Mouse (Mus musculus) adrenal gland, adult 18-20 months (tissue): ENCODE data around the gene Klhl21. TPM values are rescaled to one million over a fixed set of nuclear protein-coding genes. Genes with fewer than 3 reads are reported as not detected.
A peak's percentile ranks its signal among the peaks of the same experiment; 100 is the strongest.
"Not testable (repeated sequence)": the region's sequence is repeated elsewhere in the genome, so short reads cannot be mapped to it uniquely, and the experiment has no call there.

ENCODE experiments used
- DNase-seq, 2 experiments: peaks; one replicate each; pipeline ENCODE4 v3.0.0; 2021 to 2022; ENCODE audit warnings: low spot score in 2 of 2
- total RNA-seq, 2 experiments: library from RNA; stranded (reverse); gene quantifications; 1 replicate in 1 of 2; 2 replicates in 1 of 2; pipeline ENCODE4 v1.2.3; 2021

Gene Klhl21
- total RNA-seq, 2 experiments from 2014 or later = 18.3 to 28.2 TPM

DNA sequence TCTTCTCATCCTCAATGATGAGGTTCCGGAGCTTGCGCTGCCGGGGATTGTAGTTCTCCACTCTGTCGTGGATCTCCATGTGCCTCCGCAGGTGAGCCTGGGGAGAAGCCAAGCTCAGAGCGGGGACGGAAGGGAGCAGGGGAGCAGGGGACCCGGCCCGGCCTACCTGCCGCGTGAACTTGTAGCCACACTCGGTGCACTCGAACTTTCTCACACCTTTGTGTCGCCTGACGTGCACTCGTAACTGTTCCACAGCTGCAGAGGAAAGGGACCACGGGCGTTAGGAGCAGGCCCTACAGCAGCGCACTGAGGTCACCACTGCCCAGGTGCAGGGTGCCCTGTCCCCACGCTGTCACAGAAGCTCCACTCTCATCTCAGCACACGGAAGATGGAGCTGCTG lies 11.4 kb downstream of the Klhl21 start:
- no peak for DNase-seq

DNA sequence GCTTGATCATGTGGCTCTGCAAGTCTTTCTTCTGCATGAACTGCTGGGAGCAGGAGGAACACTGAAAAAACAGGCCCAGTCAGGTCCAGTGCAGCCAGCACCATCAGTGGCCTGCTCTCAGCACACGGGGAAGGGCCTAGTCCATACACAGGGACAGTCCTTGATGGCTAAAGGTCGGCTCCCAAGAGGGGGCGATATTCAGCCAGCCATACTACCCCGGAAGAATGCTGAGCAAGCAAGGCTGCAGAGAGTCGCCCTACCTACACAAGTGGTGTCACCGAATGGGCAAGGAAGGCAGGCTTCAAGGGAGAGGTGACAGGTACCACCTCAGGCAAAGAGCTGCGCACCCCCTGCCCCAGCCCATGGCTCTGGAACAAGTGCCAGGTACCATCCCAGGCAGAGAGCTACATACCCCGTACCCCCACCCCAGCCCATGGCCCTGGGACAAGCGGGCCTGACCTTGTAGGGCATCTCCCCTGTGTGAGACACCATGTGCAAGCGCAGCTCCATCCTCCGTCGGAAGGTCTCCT lies 13.0 kb downstream of the Klhl21 start:
- DNase-seq = no peak

DNA sequence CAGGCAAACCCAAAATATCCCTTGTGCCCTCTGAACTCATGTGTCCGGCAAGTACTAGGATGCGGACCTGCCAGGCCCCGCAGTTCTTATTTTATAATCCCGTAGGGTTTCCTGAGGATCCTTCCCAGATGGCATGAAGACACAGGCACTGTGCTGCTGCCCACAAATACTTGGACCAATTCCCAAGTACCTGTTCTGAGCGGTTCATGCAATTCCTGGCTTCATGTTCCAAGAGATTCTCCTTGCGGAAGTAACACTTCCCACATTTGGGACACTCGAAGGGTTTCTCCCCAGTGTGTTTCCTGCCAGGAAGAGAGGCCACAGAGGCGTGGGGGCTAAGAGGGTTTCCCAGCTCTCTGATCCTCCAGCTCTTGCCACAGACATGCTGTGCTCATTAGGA lies 13.9 kb downstream of the Klhl21 start:
- DNase-seq = no peak

DNA sequence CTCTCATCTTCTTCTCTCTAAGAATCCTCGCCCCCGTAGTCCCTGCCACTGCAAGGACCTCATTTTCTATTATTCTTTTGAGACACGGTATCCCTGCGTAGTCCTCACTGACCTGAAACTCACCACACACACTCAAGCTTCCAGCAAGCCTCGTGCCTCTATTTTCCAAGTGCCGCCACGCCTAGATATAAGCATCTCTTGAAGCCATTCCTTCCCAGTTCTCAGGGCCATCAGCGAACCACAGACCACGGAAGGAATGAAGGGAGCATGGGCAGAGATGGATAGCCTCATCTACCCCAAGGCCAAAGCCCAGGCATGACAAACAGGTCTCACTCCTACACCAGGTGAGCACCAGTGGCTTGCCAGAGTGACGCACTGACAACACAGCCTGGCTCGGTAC lies 15.9 kb downstream of the Klhl21 start:
- DNase-seq = no peak

DNA sequence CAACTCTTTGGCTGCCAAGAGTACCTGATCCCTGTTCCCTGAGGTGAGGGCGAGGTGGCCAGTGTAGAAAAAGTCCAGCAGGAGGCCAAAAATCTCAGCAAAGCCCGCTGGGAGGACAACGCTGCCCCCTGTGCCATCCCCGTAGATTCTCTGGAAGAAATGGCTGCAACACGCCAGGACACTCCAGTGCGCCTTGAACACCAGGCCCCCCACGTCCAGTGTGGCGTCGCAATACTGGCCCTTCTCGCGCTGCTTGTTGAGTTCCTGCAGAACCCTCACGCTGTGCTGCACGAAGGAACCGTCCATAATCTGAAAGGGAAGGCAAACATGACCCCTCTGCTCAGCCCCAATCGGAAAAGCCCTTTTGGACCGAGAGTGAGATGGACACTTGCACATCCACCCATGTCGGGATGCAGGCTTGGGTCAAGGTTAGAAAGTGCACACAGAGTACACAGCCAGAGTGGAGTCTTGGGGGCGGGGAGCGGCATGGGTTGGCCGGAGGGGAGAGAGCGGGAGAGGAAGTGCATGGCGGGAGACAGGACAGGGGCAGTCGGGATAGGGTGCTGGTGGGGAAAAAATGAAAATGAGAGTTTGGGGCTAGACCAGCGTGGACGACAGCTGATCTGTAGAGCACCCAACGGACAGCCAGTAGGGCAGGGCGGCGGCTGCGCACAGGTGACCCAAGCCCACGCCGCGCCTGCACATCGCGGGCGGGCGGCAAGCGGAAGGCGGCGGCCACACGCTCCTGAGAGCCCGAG lies 18.3 kb downstream of the Klhl21 start:
- DNase-seq = peak; percentile 29 to 45

DNA sequence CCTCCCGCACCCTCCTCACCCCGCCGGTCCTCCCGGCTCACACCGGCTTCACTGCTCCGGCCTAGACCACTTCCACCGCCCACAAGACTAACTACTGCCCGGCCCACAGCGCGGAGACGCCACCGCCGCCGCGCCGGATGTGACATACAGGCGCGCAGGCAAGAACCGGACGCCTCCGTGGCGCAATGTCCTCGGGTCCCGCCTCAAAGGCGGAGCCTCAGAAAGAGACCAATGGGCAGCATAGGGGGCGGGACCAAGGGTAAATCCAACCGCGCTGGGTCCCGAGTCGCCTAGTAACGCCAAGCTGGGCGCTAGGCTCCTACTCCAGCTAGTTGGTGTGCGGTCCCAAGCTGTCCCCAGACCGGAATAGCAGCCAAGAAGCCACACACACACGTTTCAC lies 18.9 kb downstream of the Klhl21 start, which contains the start of gene Zbtb48:
Zbtb48 (minus strand) TSS at position 148 of the 400 bp plus-strand sequence.
- peak; percentile 92 for DNase-seq

DNA sequence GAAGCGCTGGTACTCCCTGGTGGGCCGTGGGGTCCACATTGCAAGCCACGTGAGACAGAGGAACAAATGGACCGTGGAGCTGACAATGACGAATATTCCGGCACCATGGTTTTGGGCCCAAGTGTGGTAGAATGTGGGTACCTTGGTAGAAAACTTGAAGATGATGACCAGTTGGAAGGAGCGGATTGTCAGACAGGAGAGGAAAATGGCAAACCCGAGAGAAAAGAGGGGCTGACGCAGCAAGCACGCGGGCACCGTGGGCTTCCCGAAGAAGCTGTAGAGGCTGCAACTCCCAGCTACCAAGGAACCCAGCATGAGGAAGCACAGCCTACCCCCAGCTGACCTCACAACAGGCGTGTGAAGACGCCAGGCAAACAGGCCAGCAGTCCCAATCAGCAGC lies 19.9 kb downstream of the Klhl21 start:
- DNase-seq = no peak

DNA sequence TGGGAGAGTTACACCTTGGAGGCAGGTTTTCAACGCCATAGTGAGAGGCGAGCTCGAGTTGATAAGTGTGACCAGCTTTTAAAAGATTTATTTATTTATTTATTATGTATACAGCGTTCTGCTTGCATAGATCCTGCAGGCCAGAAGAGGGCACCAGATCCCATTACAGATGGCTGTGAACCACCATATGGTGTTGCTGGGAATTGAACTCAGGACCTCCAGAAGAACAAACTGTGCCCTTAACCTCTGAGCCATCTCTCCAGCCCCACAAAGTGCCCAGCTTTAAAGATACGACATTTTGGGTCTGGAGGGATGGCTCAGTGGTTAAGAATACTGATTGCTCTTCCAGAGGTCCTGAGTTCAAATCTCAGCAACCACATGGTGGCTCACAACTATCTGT lies 20.5 kb downstream of the Klhl21 start:
- no peak for DNase-seq

GRCm38 (mm10) chr4:152029997-152030396 lies 21.4 kb downstream of the Klhl21 start:
- DNase-seq = no peak

GRCm38 (mm10) chr4:152032922-152033321 lies 24.3 kb downstream of the Klhl21 start:
- no peak for DNase-seq

- not testable (repeated sequence) for DNase-seq
These were observed 27.9 kb downstream of the Klhl21 start for GRCm38 (mm10) chr4:152036464-152036863.

DNA sequence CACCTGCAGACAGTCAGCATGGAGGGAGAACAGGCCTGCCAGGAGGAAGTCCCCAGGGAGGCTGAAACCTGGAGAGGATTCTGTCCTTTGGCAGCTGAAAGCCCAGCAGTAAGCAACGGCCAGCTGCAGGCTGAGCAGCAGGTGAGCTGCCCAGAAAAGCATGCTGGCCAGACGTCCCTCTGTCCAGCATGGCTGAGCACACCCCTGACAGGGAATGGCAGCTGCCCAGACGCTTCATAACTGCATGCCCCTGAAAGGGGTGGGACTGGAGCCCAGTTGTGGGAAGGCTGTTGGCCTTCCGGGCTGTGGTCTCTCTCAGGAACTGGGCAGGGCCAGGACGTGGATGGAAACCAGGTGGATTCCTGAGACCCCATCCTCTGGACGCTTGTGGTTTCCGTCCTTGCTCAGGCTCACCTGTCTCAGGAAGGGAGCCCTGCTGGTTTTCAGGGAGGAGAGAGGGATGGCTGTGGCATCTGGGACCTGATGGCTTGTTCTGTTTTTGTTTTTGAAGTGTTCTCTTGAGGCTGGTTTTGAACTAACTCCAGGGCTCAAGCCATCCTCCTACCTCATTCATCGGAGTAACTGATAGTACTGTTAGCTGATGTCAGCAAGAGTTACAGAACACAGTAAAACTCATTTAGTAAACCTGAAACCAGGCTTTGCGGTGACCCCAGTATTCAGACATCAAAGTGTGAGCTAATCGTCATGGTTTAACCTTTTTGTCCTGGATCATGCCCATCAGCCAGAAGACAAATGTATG lies 29.8 kb downstream of the Klhl21 start, which contains the start of gene Tas1r1:
Tas1r1 (minus strand) TSS at position 344 of the 760 bp plus-strand sequence.
- no peak for DNase-seq

- peak; percentile 97 to 99 for DNase-seq
These were observed 30.6 kb downstream of the Klhl21 start, which contains the start of gene Nol9 for GRCm38 (mm10) chr4:152038985-152039830. TSS of gene Nol9 (plus strand) at chr4:152039321.

- DNase-seq = no peak
These were observed 31.3 kb downstream of the Klhl21 start for GRCm38 (mm10) chr4:152039831-152040310.

GRCm38 (mm10) chr4:152041924-152042641 lies 33.5 kb downstream of the Klhl21 start:
- no peak for DNase-seq

GRCm38 (mm10) chr4:152043171-152043570 lies 34.6 kb downstream of the Klhl21 start:
- no peak for DNase-seq

GRCm38 (mm10) chr4:152044609-152045008 lies 36.0 kb downstream of the Klhl21 start:
- DNase-seq = no peak

DNA sequence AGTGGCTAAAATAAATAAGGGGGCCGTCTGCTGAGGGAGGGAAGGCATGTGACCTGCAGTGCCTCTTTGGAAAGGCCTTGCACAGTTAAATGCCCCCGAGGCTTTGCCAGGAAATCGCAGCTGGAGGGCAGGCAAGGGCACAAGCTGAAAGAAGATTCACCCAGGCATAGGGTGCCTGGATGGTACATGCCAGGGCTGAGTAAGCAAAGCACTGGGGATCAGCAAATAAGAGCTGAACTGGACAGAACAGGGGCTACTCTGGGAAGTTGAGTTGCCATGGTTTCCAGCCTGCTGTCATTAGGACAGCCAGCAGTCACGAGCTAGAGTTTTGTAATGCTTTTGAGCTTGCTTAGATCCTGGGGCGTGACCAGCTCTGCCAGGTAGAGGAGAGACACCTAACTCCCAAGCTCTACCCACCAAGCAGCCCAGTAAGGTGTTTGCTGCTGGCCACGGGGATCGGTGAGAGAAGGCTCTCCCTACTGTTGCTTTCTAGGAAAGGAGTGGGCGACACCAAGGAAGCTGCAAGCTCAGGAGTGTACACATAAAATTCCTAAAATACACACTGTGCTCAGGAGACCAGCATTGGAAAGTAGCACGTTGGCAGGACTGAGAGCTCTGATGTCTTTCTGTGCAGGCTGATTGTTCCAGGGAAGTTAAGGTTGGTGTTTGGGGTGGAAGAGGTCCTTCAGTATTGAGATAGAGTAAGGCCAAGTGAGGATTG lies 53.9 kb downstream of the Klhl21 start:
- no peak for DNase-seq

- no peak for DNase-seq
These were observed 58.7 kb downstream of the Klhl21 start for GRCm38 (mm10) chr4:152067280-152067679.
